ENCODE assay signal across 8 mouse cellular contexts in genomic region chr2:134643514-134644300, GRCm38 (mm10). TPM values are rescaled to one million over a fixed set of nuclear protein-coding genes. Genes with fewer than 3 reads are reported as not detected.
DNase-seq lines count a peak whose midpoint lies in the region; ATAC-seq lines count a peak whose summit lies in the region.

Gene Tmx4 (minus strand): TSS chr2:134644145.

- under 1% methylated on average over 55 of the region's 57 CpGs for WGBS in hindbrain, embryonic 11.5 days

- peak; percentile 90 for ATAC-seq in frontal cortex, adult (ENCODE audit: low TSS enrichment)
- ATAC-seq in hindbrain, embryonic 11.5 days (ENCODE audit: low FRiP score): peak; percentile 99

- peak within 1 kb of the TSS; percentile 70 for H3K4me3 ChIP-seq in hindbrain, embryonic 11.5 days (ENCODE audit: low read depth, low read length)

- no peaks in the 10 kb centered on the region for H3K9me3 ChIP-seq in hindbrain, embryonic 11.5 days (ENCODE audit: control insufficient read depth, low read length)

- peak within 1 kb of the TSS; percentile 60 for H3K4me2 ChIP-seq in hindbrain, embryonic 11.5 days (replicated peaks; ENCODE audit: low read depth, low read length)

- H3K9ac ChIP-seq in hindbrain, embryonic 11.5 days (ENCODE audit: low read depth, low read length): peak within 1 kb of the TSS; percentile 89

- peak within 1 kb of the TSS; percentile 98 for H3K27ac ChIP-seq in hindbrain, embryonic 11.5 days (ENCODE audit: low read depth, low read length)

- no peaks in the 10 kb centered on the region for H3K27me3 ChIP-seq in hindbrain, embryonic 11.5 days (ENCODE audit: control insufficient read depth, insufficient read depth, low read length)

- DNase-seq in MN1 (ENCODE audit: low spot score): peak; percentile 97
- DNase-seq in cerebellum, adult 9-10 months: peak; percentile 99
- DNase-seq in hindbrain, embryonic 11.5 days (ENCODE audit: low spot score): peak; percentile 98
- peak; percentile 99 for DNase-seq in layer of hippocampus, postnatal 10 days (ENCODE audit: low spot score in 2 of 2)
- peak; percentile 100 for DNase-seq in lung, postnatal 10 days
- peak; percentile 99 for DNase-seq in ovary, postnatal 36 days (ENCODE audit: low spot score)
- peak; percentile 99 for DNase-seq in thymus, postnatal 25 days

- H3K36me3 ChIP-seq in hindbrain, embryonic 11.5 days (ENCODE audit: control insufficient read depth, insufficient read depth, low read length): no peaks in the 10 kb centered on the region

- no peaks in the 10 kb centered on the region for H3K4me1 ChIP-seq in hindbrain, embryonic 11.5 days (replicated peaks; ENCODE audit: control insufficient read depth, insufficient read depth, low read length)

RNA-seq across cellular contexts. Expression of gene Tmx4, which starts in this region (rescaled TPM):
- 49.8 and 50.6 TPM in 2 replicates for polyA plus RNA-seq in hindbrain, embryonic 11.5 days (2014; fragmentation: Nextera tagmentation; extraction: Ambion mirVana)
- 100 to 1,000 TPM; 120 to 126 TPM for total RNA-seq in layer of hippocampus, postnatal 10 days (2021)

Comparison
In these comparisons a context has a peak if more than half of its experiments do, and no peak if none do; other contexts are left out.
1. Peak in every context shown above with its lines: DNase-seq, ATAC-seq, H3K4me3 ChIP-seq and H3K27ac ChIP-seq.